Mouse (Mus musculus) kidney, postnatal 0 days (tissue): Measurements from ENCODE around the gene Tenm3. TPM values are rescaled to one million over a fixed set of nuclear protein-coding genes. Genes with fewer than 3 reads are reported as not detected.

Experiments
- ATAC-seq: fragments of 200-750 bp; cut with Nextera tagmentation; replicated peaks from 2 replicates; pipeline ENCODE4 v1.8.0; 2017; ENCODE audit warnings: low read depth, moderate number of reproducible peaks, moderate TSS enrichment, moderate library complexity; ENCODE audit not compliant: low FRiP score
- DNase-seq: peaks from one replicate; pipeline ENCODE4 v3.0.0-alpha.2; 2016; ENCODE audit warnings: low spot score
- H3K27ac ChIP-seq: fragments of 300-500 bp; sonication (generic); 2 replicates; pipeline ENCODE4 v1.5.1; 2014; ENCODE audit warnings: mild to moderate bottlenecking
- H3K27me3 ChIP-seq: fragments of 300-500 bp; sonication (generic); 2 replicates; pipeline ENCODE4 v1.6.1; 2014; ENCODE audit warnings: low read length, mixed read lengths; ENCODE audit not compliant: insufficient read depth
- H3K36me3 ChIP-seq: fragments of 300-500 bp; sonication (generic); 2 replicates; pipeline ENCODE4 v1.6.1; 2014; ENCODE audit warnings: low read length, mixed read lengths; ENCODE audit not compliant: insufficient read depth
- H3K4me1 ChIP-seq: fragments of 300-500 bp; sonication (generic); replicated peaks from 2 replicates; pipeline ENCODE4 v1.6.1; 2014; ENCODE audit warnings: antibody characterized with exemption, low read length, mixed read lengths; ENCODE audit not compliant: insufficient read depth
- H3K4me2 ChIP-seq: fragments of 300-500 bp; sonication (generic); 2 replicates; pipeline ENCODE4 v1.6.1; 2014; ENCODE audit warnings: mild to moderate bottlenecking, low read length, moderate library complexity, mixed read lengths
- H3K4me3 ChIP-seq: fragments of 300-500 bp; sonication (generic); replicated peaks from 2 replicates; pipeline ENCODE4 v1.5.1; 2014; ENCODE audit warnings: low read depth, low read length
- H3K9ac ChIP-seq: fragments of 300-500 bp; sonication (generic); 2 replicates; pipeline ENCODE4 v1.6.1; 2014; ENCODE audit warnings: low read depth, low read length
- H3K9me3 ChIP-seq: fragments of 300-500 bp; sonication (generic); replicated peaks from 2 replicates; pipeline ENCODE4 v1.6.1; 2016; ENCODE audit warnings: low read length, inconsistent platforms, mixed read lengths
- CTCF ChIP-seq: IDR thresholded peaks from 2 replicates; pipeline ENCODE4 v1.5.1; 2016; ENCODE audit warnings: antibody characterized with exemption, low read depth, mild to moderate bottlenecking, moderate library complexity
- WGBS: fragments of 180-500 bp; shearing (Covaris S2); extraction: QIAGEN DNeasy Blood & Tissue Kit; methylation state at CpG from one replicate; pipeline ENCODE4 v1.1.7; 2014; 5-methylcytosine and 5-hydroxymethylcytosine counted together
- polyA plus RNA-seq: library from polyadenylated mRNA; unstranded; fragments of >200 nt; fragmentation: Nextera tagmentation; extraction: Ambion mirVana; gene quantifications from 2 replicates; pipeline ENCODE4 v1.2.1, GENCODE M21; 2015

Gene Tenm3
- polyA plus RNA-seq, 1 experiment from 2014 or later: 15.3 TPM

DNA sequence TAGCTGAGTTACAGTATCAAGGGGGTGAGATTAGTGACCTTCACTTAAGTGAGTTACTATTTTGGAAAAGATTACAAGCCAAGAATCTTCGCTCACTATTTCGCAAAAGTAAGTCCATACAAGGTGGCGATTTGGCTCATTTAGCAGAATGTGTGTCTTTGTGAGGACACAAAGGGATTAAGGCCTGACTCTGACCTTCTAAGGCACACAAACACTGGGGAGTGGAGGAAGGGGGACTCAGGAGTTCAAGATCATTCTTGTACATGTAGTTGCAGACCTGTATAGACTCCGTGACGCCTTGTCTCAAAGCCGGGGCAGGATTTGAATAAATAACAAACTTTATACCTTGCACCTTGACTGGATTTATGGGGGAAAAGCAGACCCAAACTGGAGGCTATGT lies 115.7 kb downstream of the Tenm3 start:
- 89% methylated on average over 6 of the region's 6 CpGs for WGBS
- no peak for ATAC-seq
- no peaks in the 10 kb centered on the region for H3K4me1 ChIP-seq
- H3K9me3 ChIP-seq: no peaks in the 10 kb centered on the region
- no peak for TF ChIP-seq CTCF
- no peak overlapping the region for H3K4me3 ChIP-seq
- H3K27ac ChIP-seq: no peak overlapping the region
- no peak overlapping the region for H3K4me2 ChIP-seq
- H3K27me3 ChIP-seq: no peaks in the 10 kb centered on the region
- H3K9ac ChIP-seq: no peak overlapping the region
- DNase-seq: no peak
- H3K36me3 ChIP-seq: no peaks in the 10 kb centered on the region

DNA sequence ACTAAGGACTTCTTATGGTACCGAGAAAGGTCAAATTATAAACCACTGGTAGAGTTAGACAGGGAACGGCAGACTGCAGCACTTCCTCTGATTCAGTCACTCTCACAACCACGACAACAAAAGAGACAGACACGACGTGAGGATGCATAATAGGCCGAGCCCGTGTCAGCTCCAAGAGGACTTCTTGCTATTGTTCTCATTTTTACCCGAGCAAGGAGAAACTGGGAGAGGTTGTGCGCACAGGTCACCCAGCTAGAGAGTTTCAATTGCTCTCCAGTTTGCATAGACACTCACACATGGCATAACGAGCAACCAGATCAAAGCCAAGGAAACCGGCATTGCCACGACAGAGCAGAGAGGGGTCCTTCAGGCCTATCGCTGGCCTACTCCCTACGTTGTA lies 121.0 kb downstream of the Tenm3 start:
- H3K4me2 ChIP-seq: no peak overlapping the region
- DNase-seq (no peak), ATAC-seq (no peak)
- H3K36me3 ChIP-seq: no peaks in the 10 kb centered on the region
- no peaks in the 10 kb centered on the region for H3K27me3 ChIP-seq
- H3K27ac ChIP-seq: no peak overlapping the region
- no peak overlapping the region for H3K9ac ChIP-seq
- H3K4me3 ChIP-seq: no peak overlapping the region
- H3K4me1 ChIP-seq: no peaks in the 10 kb centered on the region
- H3K9me3 ChIP-seq: no peaks in the 10 kb centered on the region
- no peak for TF ChIP-seq CTCF
- WGBS: 61% methylated on average over 14 of the region's 14 CpGs

DNA sequence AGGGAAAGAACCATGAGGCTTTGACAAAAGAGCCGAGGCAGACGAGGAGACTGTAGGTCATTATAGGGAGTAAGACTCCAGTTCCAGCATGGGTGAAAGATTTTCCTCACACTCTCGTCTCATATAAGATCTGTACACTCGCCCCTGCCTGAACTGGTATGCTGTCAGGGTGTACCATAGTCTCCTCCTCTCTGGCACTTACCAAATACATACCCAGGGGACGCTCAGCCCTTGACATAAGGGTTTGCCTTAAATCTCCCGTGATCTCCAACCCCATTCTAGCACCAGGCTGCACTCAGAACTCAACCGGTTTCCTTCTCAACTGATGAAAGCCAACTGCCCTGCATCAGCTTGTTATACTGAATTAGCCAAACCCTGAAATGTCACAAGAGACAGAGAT lies 121.4 kb downstream of the Tenm3 start:
- DNase-seq: no peak
- H3K4me3 ChIP-seq: no peak overlapping the region
- no peak overlapping the region for H3K27ac ChIP-seq
- no peak for TF ChIP-seq CTCF
- H3K4me2 ChIP-seq: no peak overlapping the region
- no peak for ATAC-seq
- no peaks in the 10 kb centered on the region for H3K4me1 ChIP-seq
- H3K9me3 ChIP-seq: no peaks in the 10 kb centered on the region
- H3K9ac ChIP-seq: no peak overlapping the region
- 90% methylated on average over 7 of the region's 7 CpGs for WGBS
- H3K36me3 ChIP-seq: no peaks in the 10 kb centered on the region
- H3K27me3 ChIP-seq: no peaks in the 10 kb centered on the region

DNA sequence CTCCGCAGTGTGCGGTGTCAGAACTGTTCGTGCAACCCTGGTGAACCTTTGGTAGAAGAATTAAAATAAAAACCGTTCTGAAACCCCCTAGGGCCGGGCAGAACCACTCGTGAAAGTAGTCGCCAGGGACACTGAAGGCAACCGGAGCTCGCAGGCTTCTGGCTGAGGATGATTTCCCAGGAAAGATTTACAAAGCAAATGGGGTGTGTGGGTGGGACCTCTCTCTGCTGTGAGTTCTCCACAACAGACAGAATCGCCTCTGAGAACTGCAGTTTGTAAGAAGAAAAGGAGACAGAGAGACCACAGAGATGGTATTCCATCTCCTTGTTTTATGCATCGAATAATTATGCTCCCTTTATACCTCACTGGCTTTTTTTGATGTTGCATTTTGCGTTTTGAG lies 122.4 kb downstream of the Tenm3 start:
- DNase-seq: no peak
- no peak for TF ChIP-seq CTCF
- Histone ChIP-seq H3K9me3 (no peaks in the 10 kb centered on the region), H3K36me3 (no peaks in the 10 kb centered on the region), H3K9ac (no peak overlapping the region), H3K4me2 (no peak overlapping the region), H3K27ac (no peak overlapping the region), H3K4me3 (no peak overlapping the region), H3K27me3 (no peaks in the 10 kb centered on the region), H3K4me1 (no peaks in the 10 kb centered on the region)
- WGBS: 95% methylated on average over 12 of the region's 12 CpGs
- no peak for ATAC-seq

DNA sequence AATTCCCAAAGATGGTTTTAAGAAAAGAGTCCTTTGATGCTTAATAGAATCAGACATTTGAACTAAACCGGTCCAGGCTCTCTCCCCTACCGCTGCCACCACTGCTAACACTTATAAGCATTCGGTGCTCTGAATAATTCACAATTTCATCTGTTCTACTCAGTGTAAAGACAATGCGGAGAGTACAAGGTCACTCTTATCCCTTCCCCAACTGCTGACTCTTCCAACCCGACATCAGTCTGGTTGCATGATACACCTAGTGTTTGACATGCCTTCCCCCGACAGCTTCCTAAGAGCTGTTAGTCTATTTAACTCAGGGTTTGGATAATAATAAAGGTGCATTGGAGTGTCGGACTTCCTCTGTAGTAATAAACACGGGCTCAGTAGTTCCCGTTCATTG lies 128.1 kb downstream of the Tenm3 start:
- Histone ChIP-seq H3K9me3 (no peaks in the 10 kb centered on the region), H3K4me3 (no peak overlapping the region), H3K27ac (no peak overlapping the region), H3K36me3 (no peaks in the 10 kb centered on the region), H3K4me2 (no peak overlapping the region), H3K9ac (no peak overlapping the region), H3K4me1 (no peaks in the 10 kb centered on the region), H3K27me3 (no peaks in the 10 kb centered on the region)
- 89% methylated on average over 9 of the region's 9 CpGs for WGBS
- no peak for DNase-seq
- no peak for ATAC-seq
- no peak for TF ChIP-seq CTCF

DNA sequence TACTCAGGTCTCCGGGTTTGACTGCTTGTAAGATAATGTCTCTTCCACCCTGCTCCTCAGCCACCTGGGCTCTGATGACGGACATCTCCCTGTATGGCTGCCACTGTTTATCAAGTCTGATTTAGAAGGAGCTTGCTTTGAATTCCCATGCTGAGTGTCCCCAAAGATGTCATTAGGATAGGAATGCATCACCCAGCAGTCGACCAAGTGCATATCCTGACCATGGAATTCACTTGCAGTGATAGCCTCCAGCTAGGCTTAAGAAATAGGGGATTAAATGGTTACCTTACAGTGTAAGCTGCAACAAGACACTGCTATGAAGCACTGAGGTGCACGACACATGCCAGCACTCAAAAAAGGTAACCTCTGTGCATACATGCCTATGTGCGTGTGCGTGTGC lies 137.1 kb downstream of the Tenm3 start:
- no peaks in the 10 kb centered on the region for H3K27me3 ChIP-seq
- H3K9ac ChIP-seq: no peak overlapping the region
- ATAC-seq (no peak), DNase-seq (no peak)
- H3K4me2 ChIP-seq: no peak overlapping the region
- no peaks in the 10 kb centered on the region for H3K36me3 ChIP-seq
- H3K4me1 ChIP-seq: no peaks in the 10 kb centered on the region
- H3K27ac ChIP-seq: no peak overlapping the region
- no peak for TF ChIP-seq CTCF
- no peak overlapping the region for H3K4me3 ChIP-seq
- 93% methylated on average over 6 of the region's 6 CpGs for WGBS
- no peaks in the 10 kb centered on the region for H3K9me3 ChIP-seq

DNA sequence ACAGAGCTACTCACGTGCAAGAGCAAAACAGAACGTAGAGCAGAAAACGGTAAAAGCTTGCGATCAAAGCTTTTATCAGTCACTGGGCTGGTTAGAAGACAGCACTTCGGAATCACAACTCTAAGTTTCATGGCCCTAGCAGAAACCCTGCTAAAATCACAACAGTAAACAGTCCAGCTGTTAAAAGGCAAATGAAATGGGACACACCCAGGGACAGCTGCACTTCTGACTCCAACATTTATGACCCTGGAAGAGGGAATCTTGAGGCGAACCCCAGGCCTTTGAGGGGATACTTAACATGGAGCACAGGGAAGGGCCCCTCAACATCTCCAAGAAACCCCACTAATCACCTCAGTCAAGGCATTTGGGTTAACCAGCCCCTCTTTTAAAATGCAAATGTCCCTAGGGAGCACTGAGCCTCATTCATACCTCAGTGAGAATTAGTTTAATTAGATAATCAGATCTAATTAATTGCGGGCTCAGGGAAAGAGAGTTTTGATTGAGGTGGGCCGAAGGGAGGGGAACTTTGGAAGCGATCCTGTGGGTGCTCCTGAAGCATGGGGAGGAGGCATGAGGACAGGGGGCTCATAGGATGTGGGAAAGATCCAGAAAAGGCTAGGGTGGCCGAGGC lies 138.8 kb downstream of the Tenm3 start:
- no peak for ATAC-seq
- peak; percentile 58 for DNase-seq
- H3K36me3 ChIP-seq: no peaks in the 10 kb centered on the region
- H3K9ac ChIP-seq: no peak overlapping the region
- 63% methylated on average over 10 of the region's 10 CpGs for WGBS
- no peak overlapping the region for H3K4me2 ChIP-seq
- no peaks in the 10 kb centered on the region for H3K27me3 ChIP-seq
- no peak overlapping the region for H3K4me3 ChIP-seq
- H3K27ac ChIP-seq: peak overlapping the region; percentile 57
- TF ChIP-seq CTCF: no peak
- no peaks in the 10 kb centered on the region for H3K4me1 ChIP-seq
- no peaks in the 10 kb centered on the region for H3K9me3 ChIP-seq
